Mouse (Mus musculus) gastrocnemius, adult 18-20 months (tissue): Measurements from ENCODE around the gene Cbwd1. TPM values are rescaled to one million over a fixed set of nuclear protein-coding genes. Genes with fewer than 3 reads are reported as not detected.

Source experiments
- DNase-seq: peaks from one replicate; pipeline ENCODE4 v3.0.0; 2021; ENCODE audit warnings: low spot score
- total RNA-seq, 2 experiments: library from RNA; stranded (reverse); gene quantifications; 2 replicates each; pipeline ENCODE4 v1.2.3; 2021

Cbwd1 gene
- total RNA-seq, 2 experiments from 2014 or later = 16.4 to 17.7 TPM

GRCm38 (mm10) chr19:24978852-24979842 is 17.7 kb upstream of the Cbwd1 start:
- no peak for DNase-seq

- no peak for DNase-seq
Observed at GRCm38 (mm10) chr19:24977991-24978390, 16.6 kb upstream of the Cbwd1 start.

- DNase-seq = no peak
Observed at GRCm38 (mm10) chr19:24972701-24973390, 11.4 kb upstream of the Cbwd1 start.

- DNase-seq = no peak
Observed at GRCm38 (mm10) chr19:24971307-24971706, 9.9 kb upstream of the Cbwd1 start.

- DNase-seq = no peak
Observed at GRCm38 (mm10) chr19:24966941-24967340, 5.5 kb upstream of the Cbwd1 start.

GRCm38 (mm10) chr19:24966203-24966602 is 4.8 kb upstream of the Cbwd1 start:
- no peak for DNase-seq

- peak; percentile 36 for DNase-seq
Observed at GRCm38 (mm10) chr19:24958531-24958930, 2.9 kb downstream of the Cbwd1 start.

GRCm38 (mm10) chr19:24945521-24946262 is 15.7 kb downstream of the Cbwd1 start:
- no peak for DNase-seq

- DNase-seq = no peak
Observed at GRCm38 (mm10) chr19:24937084-24937483, 24.3 kb downstream of the Cbwd1 start.

GRCm38 (mm10) chr19:24929041-24929440 is 32.4 kb downstream of the Cbwd1 start:
- no peak for DNase-seq

GRCm38 (mm10) chr19:24920866-24921265 is 40.5 kb downstream of the Cbwd1 start:
- no peak for DNase-seq

GRCm38 (mm10) chr19:24908385-24909155 is 52.8 kb downstream of the Cbwd1 start:
- no peak for DNase-seq

GRCm38 (mm10) chr19:24907655-24908054 is 53.8 kb downstream of the Cbwd1 start:
- DNase-seq = no peak

- no peak for DNase-seq
Observed at GRCm38 (mm10) chr19:24902821-24903220, 58.6 kb downstream of the Cbwd1 start.

GRCm38 (mm10) chr19:24902256-24902655 is 59.2 kb downstream of the Cbwd1 start:
- no peak for DNase-seq

GRCm38 (mm10) chr19:24901666-24902065 is 59.7 kb downstream of the Cbwd1 start:
- no peak for DNase-seq

GRCm38 (mm10) chr19:24900581-24901220 is 60.7 kb downstream of the Cbwd1 start, which contains the start of gene Foxd4:
TSS of gene Foxd4 (minus strand) at chr19:24901197.
- no peak for DNase-seq

- no peak for DNase-seq
Observed at GRCm38 (mm10) chr19:24899578-24900544, 61.5 kb downstream of the Cbwd1 start.
